Mouse (Mus musculus): ENCODE measurements around the gene Ago4. TPM values are rescaled to one million over a fixed set of nuclear protein-coding genes. Genes with fewer than 3 reads are reported as not detected.

The Ago4 gene
- polyA plus RNA-seq, 1 experiment = 0.62 TPM

DNA sequence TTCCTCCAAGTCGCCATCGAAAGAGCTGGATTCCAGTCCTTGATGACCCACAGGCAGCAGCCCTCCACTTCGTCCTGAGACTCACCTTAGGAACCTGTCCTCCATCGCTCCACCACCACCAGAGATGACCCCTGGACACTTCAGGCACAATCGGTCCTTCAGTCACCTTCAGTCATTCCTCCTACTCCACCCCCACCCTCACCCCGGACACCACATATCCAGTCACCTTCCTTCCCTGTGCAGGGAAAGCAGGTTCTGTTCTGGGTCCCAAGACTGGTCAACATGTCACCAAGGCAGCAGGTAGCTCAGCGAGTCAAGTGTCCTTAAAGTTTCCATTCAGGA is 428 bp upstream of the Ago4 start:
- no peaks in the 10 kb centered on the region for H3K4me1 ChIP-seq (replicated peaks; ENCODE audit: control insufficient read depth, insufficient read depth, low read length)
- no peak for DNase-seq
- peaks cover 4% of the 10 kb centered on the region; the same call in 1 of the 2 replicates for H3K27me3 ChIP-seq (ENCODE audit: control insufficient read depth, insufficient read depth, low read length)
- H3K27ac ChIP-seq (ENCODE audit: control insufficient read depth, insufficient read depth, low read length) = no peak overlapping the region
- WGBS = 37% methylated on average over 7 of the region's 7 CpGs
- no peak for TF ChIP-seq POLR2A (IDR thresholded peaks at IDR 0.05; ENCODE audit: control insufficient read depth, extremely low read depth, insufficient read depth, low read length, poor library complexity)
- no peak for TF ChIP-seq CTCF (IDR thresholded peaks at IDR 0.05; ENCODE audit: borderline replicate concordance, control insufficient read depth, extremely low read depth, insufficient read depth, low read length, poor library complexity)
- peak overlapping the region; percentile 45 for H3K4me3 ChIP-seq (ENCODE audit: control insufficient read depth, insufficient read depth, low read length)
- no peaks in the 10 kb centered on the region for H3K36me3 ChIP-seq (ENCODE audit: control insufficient read depth, insufficient read depth, low read length)

DNA sequence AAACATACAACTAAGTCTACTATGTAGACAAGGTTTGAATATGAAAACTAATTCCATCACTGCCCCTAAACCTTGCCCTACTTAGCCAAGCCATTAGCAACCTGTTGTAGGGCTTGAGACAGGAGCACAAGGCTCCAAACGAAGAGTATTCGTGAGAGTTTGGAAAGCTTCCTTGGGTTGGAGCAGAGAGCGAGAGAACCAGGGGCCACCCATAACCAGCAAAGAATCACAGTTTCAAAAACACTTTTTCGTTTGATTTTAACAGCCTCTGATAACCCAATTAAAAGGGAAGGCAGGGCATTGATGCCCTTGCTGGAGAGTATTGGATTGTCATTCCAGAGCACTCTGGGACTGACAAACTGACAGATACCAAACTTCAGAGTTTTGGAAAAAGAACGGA is 980 bp downstream of the Ago4 start:
- DNase-seq = no peak
- Histone ChIP-seq H3K27me3 (ENCODE audit: control insufficient read depth, insufficient read depth, low read length) (peaks cover 4% of the 10 kb centered on the region; the same call in 1 of the 2 replicates), H3K4me3 (ENCODE audit: control insufficient read depth, insufficient read depth, low read length) (no peak overlapping the region; the same call in 1 of the 2 replicates), H3K27ac (ENCODE audit: control insufficient read depth, insufficient read depth, low read length) (no peak overlapping the region), H3K4me1 (replicated peaks; ENCODE audit: control insufficient read depth, insufficient read depth, low read length) (no peaks in the 10 kb centered on the region), H3K36me3 (ENCODE audit: control insufficient read depth, insufficient read depth, low read length) (no peaks in the 10 kb centered on the region)
- WGBS = 78% methylated on average over 5 of the region's 5 CpGs
- TF ChIP-seq CTCF (IDR thresholded peaks at IDR 0.05; ENCODE audit: borderline replicate concordance, control insufficient read depth, extremely low read depth, insufficient read depth, low read length, poor library complexity) (no peak), POLR2A (IDR thresholded peaks at IDR 0.05; ENCODE audit: control insufficient read depth, extremely low read depth, insufficient read depth, low read length, poor library complexity) (no peak)

DNA sequence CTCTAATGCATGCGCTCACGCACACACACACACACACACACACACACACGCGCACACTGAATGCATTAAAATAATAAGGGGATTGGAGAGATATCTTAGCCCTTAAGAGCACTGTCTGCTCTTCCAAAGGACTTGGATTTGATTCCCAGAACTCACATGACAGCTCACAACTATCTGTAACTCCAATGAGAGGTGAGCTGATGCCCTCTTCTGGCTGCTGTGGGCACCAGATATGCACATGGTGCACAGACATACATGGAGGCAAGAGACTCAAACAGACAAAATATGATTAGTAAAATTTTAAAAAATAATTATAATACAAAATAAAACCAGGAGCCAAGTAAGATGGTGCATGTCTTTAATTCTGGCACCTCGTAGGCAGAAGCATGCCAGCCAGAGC is 6.4 kb downstream of the Ago4 start:
- Histone ChIP-seq H3K4me3 (ENCODE audit: control insufficient read depth, insufficient read depth, low read length) (no peak overlapping the region), H3K36me3 (ENCODE audit: control insufficient read depth, insufficient read depth, low read length) (no peaks in the 10 kb centered on the region), H3K27ac (ENCODE audit: control insufficient read depth, insufficient read depth, low read length) (no peak overlapping the region), H3K4me1 (replicated peaks; ENCODE audit: control insufficient read depth, insufficient read depth, low read length) (no peaks in the 10 kb centered on the region), H3K27me3 (ENCODE audit: control insufficient read depth, insufficient read depth, low read length) (no peaks in the 10 kb centered on the region)
- no peak for DNase-seq
- no peak for TF ChIP-seq CTCF (IDR thresholded peaks at IDR 0.05; ENCODE audit: borderline replicate concordance, control insufficient read depth, extremely low read depth, insufficient read depth, low read length, poor library complexity)
- no peak for TF ChIP-seq POLR2A (IDR thresholded peaks at IDR 0.05; ENCODE audit: control insufficient read depth, extremely low read depth, insufficient read depth, low read length, poor library complexity)
- whole genome bisulfite sequencing = 98% methylated on average over 5 of the region's 5 CpGs

DNA sequence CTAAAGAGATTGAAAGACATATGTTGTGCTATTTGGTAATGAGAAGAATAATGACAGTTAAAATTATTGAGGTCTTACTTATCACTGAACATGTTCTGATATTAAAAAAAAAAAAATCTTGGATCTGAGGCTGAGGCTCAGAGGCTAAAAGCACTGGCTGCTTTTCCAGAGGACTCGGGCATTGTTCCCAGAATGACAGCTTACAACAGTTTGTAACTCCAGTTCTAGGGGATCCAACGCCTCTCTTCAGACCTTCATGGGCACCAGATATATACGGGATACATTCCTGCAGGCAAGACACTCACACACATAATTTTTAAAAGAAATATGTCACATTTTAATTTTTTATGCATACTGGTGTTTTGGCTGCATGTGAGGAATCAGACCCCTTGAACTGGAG is 7.1 kb downstream of the Ago4 start:
- Histone ChIP-seq H3K27me3 (ENCODE audit: control insufficient read depth, insufficient read depth, low read length) (no peaks in the 10 kb centered on the region), H3K4me1 (replicated peaks; ENCODE audit: control insufficient read depth, insufficient read depth, low read length) (no peaks in the 10 kb centered on the region), H3K4me3 (ENCODE audit: control insufficient read depth, insufficient read depth, low read length) (no peak overlapping the region), H3K36me3 (ENCODE audit: control insufficient read depth, insufficient read depth, low read length) (no peaks in the 10 kb centered on the region), H3K27ac (ENCODE audit: control insufficient read depth, insufficient read depth, low read length) (no peak overlapping the region)
- WGBS = 91% methylated on average over 3 of the region's 3 CpGs
- TF ChIP-seq POLR2A (IDR thresholded peaks at IDR 0.05; ENCODE audit: control insufficient read depth, extremely low read depth, insufficient read depth, low read length, poor library complexity) (no peak), CTCF (IDR thresholded peaks at IDR 0.05; ENCODE audit: borderline replicate concordance, control insufficient read depth, extremely low read depth, insufficient read depth, low read length, poor library complexity) (no peak)
- DNase-seq = no peak

DNA sequence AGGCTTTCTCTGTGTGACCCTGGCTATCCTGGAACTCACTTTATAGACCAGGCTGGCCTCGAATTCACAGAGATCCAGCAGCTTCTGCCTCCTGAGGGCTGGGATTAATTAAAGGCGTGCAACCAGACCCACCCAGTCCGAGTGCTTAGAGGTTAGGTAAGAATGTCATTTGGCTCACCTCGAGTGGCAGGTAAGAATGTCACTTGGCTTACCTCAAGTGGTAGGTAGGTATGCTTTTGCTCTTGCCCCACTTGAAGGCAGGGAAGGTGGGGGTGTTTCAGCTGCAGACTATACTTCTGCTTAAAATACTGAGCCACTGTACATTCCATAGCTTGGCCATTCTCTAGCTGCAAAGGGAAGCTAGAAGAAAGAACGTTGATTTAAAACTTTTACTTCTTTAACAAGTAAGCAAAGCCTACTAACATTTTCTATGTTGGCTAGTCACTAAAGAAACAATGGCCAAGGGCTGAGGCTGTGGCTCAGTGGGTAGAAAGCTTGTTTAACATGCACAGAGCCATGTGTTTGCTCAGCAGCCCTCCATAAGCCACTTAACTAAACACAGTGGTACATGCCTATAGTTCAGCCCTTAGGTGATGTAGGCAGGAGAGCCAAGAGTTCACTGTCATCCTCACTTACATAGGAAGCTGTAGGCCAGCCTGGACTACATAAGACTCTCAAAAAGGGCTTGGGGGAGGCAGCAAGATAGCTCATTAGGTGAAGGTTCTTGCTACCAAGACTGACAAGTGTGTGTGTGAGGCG is 20.8 kb downstream of the Ago4 start:
- Histone ChIP-seq H3K27me3 (ENCODE audit: control insufficient read depth, insufficient read depth, low read length) (no peaks in the 10 kb centered on the region), H3K4me3 (ENCODE audit: control insufficient read depth, insufficient read depth, low read length) (no peak overlapping the region), H3K27ac (ENCODE audit: control insufficient read depth, insufficient read depth, low read length) (no peak overlapping the region), H3K4me1 (replicated peaks; ENCODE audit: control insufficient read depth, insufficient read depth, low read length) (no peaks in the 10 kb centered on the region), H3K36me3 (ENCODE audit: control insufficient read depth, insufficient read depth, low read length) (no peaks in the 10 kb centered on the region)
- DNase-seq = no peak
- TF ChIP-seq POLR2A (IDR thresholded peaks at IDR 0.05; ENCODE audit: control insufficient read depth, extremely low read depth, insufficient read depth, low read length, poor library complexity) = no peak
- TF ChIP-seq CTCF (IDR thresholded peaks at IDR 0.05; ENCODE audit: borderline replicate concordance, control insufficient read depth, extremely low read depth, insufficient read depth, low read length, poor library complexity) = no peak
- WGBS = 83% methylated on average over 6 of the region's 6 CpGs

DNA sequence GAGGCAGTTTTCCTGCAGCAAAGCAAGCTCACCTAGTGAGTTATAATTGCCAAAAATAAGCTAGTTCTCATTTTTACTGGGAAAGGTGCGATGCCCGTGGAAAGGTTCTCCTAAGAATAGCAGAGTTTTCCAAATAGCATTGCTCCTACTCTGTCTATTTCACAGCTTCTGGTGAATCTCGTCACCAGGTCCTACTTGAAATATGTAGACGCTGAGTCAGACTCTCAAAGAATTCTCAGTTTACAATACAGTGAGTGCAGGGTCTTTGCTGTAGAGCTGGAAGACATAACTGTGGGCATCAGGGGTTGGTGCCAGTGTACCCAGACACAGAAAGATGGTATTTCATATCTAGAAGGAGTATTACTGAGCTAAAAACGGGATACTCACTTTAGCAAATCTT is 22.3 kb downstream of the Ago4 start:
- Histone ChIP-seq H3K27me3 (ENCODE audit: control insufficient read depth, insufficient read depth, low read length) (no peaks in the 10 kb centered on the region), H3K27ac (ENCODE audit: control insufficient read depth, insufficient read depth, low read length) (no peak overlapping the region), H3K4me3 (ENCODE audit: control insufficient read depth, insufficient read depth, low read length) (no peak overlapping the region), H3K36me3 (ENCODE audit: control insufficient read depth, insufficient read depth, low read length) (no peaks in the 10 kb centered on the region), H3K4me1 (replicated peaks; ENCODE audit: control insufficient read depth, insufficient read depth, low read length) (no peaks in the 10 kb centered on the region)
- WGBS = 95% methylated on average over 5 of the region's 5 CpGs
- DNase-seq = no peak
- TF ChIP-seq POLR2A (IDR thresholded peaks at IDR 0.05; ENCODE audit: control insufficient read depth, extremely low read depth, insufficient read depth, low read length, poor library complexity) (no peak), CTCF (IDR thresholded peaks at IDR 0.05; ENCODE audit: borderline replicate concordance, control insufficient read depth, extremely low read depth, insufficient read depth, low read length, poor library complexity) (no peak)

DNA sequence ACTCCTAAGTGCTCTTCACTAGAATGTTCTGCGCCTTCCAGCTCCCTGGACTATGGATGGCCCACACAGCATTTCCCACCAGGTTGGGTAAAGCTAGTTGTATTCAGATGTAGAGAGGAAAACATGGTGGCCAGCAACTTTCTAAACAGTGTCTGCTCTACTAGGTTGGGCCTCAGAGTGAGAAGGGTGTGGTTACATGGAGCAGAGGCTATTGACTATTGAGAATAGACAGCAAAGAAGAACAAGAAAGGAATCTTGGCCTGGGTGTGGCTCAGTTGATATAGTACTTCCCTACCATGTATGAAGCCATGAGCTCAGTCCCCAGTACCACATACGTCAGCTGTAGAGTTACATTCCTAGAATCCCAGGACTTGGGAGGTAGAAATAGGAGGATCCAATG is 24.2 kb downstream of the Ago4 start:
- Histone ChIP-seq H3K4me1 (replicated peaks; ENCODE audit: control insufficient read depth, insufficient read depth, low read length) (no peaks in the 10 kb centered on the region), H3K27ac (ENCODE audit: control insufficient read depth, insufficient read depth, low read length) (no peak overlapping the region), H3K4me3 (ENCODE audit: control insufficient read depth, insufficient read depth, low read length) (no peak overlapping the region), H3K36me3 (ENCODE audit: control insufficient read depth, insufficient read depth, low read length) (no peaks in the 10 kb centered on the region), H3K27me3 (ENCODE audit: control insufficient read depth, insufficient read depth, low read length) (no peaks in the 10 kb centered on the region)
- 98% methylated on average over 2 of the region's 2 CpGs for WGBS
- TF ChIP-seq POLR2A (IDR thresholded peaks at IDR 0.05; ENCODE audit: control insufficient read depth, extremely low read depth, insufficient read depth, low read length, poor library complexity) (no peak), CTCF (IDR thresholded peaks at IDR 0.05; ENCODE audit: borderline replicate concordance, control insufficient read depth, extremely low read depth, insufficient read depth, low read length, poor library complexity) (no peak)
- no peak for DNase-seq

Data from thymus, adult 2 months (tissue).